Mouse (Mus musculus) intestine, embryonic 16.5 days (tissue): ENCODE measurements at regions not wholly inside any gene's neighbourhood (a gene's known extent, or its start where the extent isn't known, plus 50 kb on each side); places are given as distances from the start of the nearest gene placed in this dataset.
A peak's percentile ranks its signal among the peaks of the same experiment; 100 is the strongest.

Experiments used
- ATAC-seq: fragments of 200-750 bp; cut with Nextera tagmentation; 2 replicates; pipeline ENCODE4 v1.8.0; 2017; ENCODE audit warnings: moderate TSS enrichment, moderate library complexity
- H3K27ac ChIP-seq: fragments of 300-500 bp; sonication (generic); 2 replicates; pipeline ENCODE4 v1.5.1; 2014; ENCODE audit warnings: mild to moderate bottlenecking, low read length
- H3K27me3 ChIP-seq: fragments of 300-500 bp; sonication (generic); replicated peaks from 2 replicates; pipeline ENCODE4 v1.6.1; 2014; ENCODE audit warnings: low read length, control low read depth, mixed read lengths; ENCODE audit not compliant: control insufficient read depth, insufficient read depth
- H3K36me3 ChIP-seq: fragments of 300-500 bp; sonication (generic); 2 replicates; pipeline ENCODE4 v1.6.1; 2014; ENCODE audit warnings: low read length, control low read depth; ENCODE audit not compliant: control insufficient read depth, insufficient read depth
- H3K4me1 ChIP-seq: fragments of 300-500 bp; sonication (generic); 2 replicates; pipeline ENCODE4 v1.6.1; 2014; ENCODE audit warnings: low read length, control low read depth, mixed read lengths; ENCODE audit not compliant: control insufficient read depth, insufficient read depth
- H3K4me2 ChIP-seq: fragments of 300-500 bp; sonication (generic); 2 replicates; pipeline ENCODE4 v1.6.1; 2014; ENCODE audit warnings: low read depth, low read length, control low read depth
- H3K4me3 ChIP-seq: fragments of 300-500 bp; sonication (generic); 2 replicates; pipeline ENCODE4 v1.5.1; 2014; ENCODE audit warnings: mild to moderate bottlenecking, low read length
- H3K9ac ChIP-seq: fragments of 300-500 bp; sonication (generic); 2 replicates; pipeline ENCODE4 v1.6.1; 2014; ENCODE audit warnings: low read depth, low read length
- H3K9me3 ChIP-seq: fragments of 300-500 bp; sonication (generic); 2 replicates; pipeline ENCODE4 v1.6.1; 2016; ENCODE audit warnings: low read length, control low read depth; ENCODE audit not compliant: control insufficient read depth
- WGBS: fragments of 180-500 bp; shearing (Covaris S2); extraction: QIAGEN DNeasy Blood & Tissue Kit; methylation state at CpG from one replicate; pipeline ENCODE4 v1.1.7; 2014; 5-methylcytosine and 5-hydroxymethylcytosine counted together

DNA sequence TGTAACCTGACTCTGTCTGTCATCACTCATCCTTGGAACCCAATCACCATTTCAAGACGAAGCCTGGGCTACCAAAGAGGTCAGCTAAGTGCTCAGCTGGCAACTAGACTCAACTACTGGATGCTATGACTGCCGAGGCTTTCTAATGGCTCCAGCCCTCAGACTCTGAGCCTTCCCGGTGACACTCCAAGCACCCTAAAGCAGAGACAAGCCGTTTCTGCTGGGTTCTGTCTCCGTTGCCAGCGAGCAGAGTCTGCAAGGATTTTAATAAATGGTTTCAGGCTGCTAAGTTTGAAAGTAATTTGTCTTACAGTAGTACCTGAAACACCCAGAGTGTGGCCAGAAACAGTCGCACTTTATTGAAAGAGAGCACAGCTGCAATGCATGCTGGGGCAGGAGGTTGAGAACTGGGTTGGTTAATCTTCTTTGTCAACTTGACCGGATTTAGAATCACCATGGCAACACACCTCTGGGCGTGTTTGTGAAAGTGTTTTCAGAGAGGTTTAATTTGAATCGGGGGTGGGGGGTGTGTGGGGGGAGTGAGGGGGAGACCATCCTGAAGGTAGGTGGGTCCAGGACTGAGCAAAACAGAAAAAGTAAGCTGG lies 298.8 kb downstream of the H2al1j start:
- no peak overlapping the region for H3K4me3 ChIP-seq
- no peaks in the 10 kb centered on the region for H3K9me3 ChIP-seq
- WGBS, result 58% methylated on average over 10 of the region's 10 CpGs
- no peak overlapping the region for H3K9ac ChIP-seq
- ATAC-seq, result no peak
- H3K27ac ChIP-seq, result no peak overlapping the region
- no peak overlapping the region for H3K4me2 ChIP-seq
- no peaks in the 10 kb centered on the region for H3K36me3 ChIP-seq
- no peaks in the 10 kb centered on the region for H3K27me3 ChIP-seq
- no peaks in the 10 kb centered on the region for H3K4me1 ChIP-seq

DNA sequence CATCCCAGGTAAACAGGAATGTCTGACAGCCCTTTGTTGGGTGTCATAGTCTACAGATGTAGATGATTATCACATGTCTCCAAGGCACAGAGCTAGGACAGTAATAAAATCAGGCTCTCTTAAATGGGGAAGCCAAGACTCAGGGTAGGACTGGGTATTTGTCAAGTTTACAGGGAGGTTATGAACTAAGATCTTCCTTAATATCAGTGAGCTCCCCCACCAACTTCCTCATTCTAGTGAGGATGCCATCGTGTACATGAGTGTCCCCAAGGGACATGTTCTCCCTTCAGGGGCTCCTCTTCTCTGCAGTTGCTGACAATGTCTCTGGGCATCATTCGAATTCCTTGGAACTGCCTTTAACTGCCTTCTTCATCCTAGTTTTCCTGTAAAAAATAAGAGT lies 301.7 kb downstream of the H2al1j start:
- 81% methylated on average over 2 of the region's 2 CpGs for WGBS
- peaks cover 5% of the 10 kb centered on the region; the same call in 1 of the 2 replicates for H3K27me3 ChIP-seq
- H3K9me3 ChIP-seq, result no peaks in the 10 kb centered on the region
- H3K27ac ChIP-seq, result no peak overlapping the region
- no peaks in the 10 kb centered on the region for H3K36me3 ChIP-seq
- H3K9ac ChIP-seq, result no peak overlapping the region
- H3K4me3 ChIP-seq, result no peak overlapping the region
- H3K4me2 ChIP-seq, result no peak overlapping the region
- no peak for ATAC-seq
- no peaks in the 10 kb centered on the region for H3K4me1 ChIP-seq

DNA sequence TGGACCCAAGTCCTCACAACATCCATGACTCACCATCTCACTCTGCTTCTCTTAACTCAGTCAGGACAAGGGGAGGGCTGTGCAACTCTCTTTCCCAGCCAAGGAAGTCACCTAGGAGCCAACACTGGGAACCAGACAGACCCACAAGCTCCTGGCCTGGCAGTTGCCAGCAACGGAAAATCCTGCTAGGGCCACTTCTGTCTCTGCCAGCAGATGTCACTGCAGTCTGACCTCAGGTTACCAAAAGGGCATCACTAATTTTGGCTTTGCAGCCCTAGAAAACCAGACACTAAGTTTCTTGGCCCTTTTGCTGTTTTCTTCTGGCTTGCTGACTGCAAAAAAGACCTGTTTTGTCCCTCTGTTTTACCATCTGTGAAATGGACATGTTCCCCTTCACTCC lies 302.3 kb downstream of the H2al1j start:
- no peak for ATAC-seq
- 35% methylated on average over 1 of the region's 1 CpGs for WGBS

DNA sequence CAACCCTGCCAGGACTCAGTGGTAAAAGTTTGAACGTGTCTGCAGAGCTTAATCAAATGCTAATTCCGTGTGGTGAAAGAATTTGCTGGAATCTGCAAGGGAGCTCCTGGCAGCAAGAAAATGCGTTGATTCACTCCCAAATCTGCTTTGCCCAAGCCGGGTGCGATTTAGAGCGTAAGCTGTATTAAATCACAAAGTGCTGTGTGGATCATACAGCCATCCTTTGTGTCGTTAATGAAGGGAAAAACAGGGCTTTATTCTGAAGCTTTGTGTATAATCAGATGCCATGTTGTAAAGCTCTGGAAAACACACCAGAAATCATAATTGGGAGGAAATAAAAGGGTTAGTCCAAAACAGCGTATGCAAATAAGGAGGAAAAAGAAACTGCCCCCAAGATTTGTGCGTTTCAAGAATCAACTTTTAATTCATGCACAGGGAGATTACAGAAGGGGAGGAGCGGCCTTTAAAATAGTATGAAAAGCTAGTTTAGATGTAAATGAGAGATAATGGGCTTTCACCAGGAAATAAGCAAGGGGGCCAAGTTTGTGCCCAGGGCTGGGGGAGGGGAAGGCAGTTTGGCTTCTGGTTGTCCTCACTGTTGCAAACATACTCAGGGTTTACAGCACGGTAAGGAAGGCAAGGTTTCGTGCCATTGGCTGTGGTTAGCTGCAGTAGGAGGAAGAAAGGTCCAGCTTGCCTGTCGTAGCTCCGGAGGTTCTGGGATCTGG lies 303.7 kb downstream of the H2al1j start:
- Histone ChIP-seq H3K27ac (no peak overlapping the region), H3K27me3 (peaks cover 5% of the 10 kb centered on the region; the same call in 1 of the 2 replicates), H3K36me3 (no peaks in the 10 kb centered on the region), H3K4me3 (peak overlapping the region; percentile 23), H3K9ac (peak overlapping the region; percentile 29; the same call in 1 of the 2 replicates), H3K4me2 (peak overlapping the region; percentile 35), H3K4me1 (no peaks in the 10 kb centered on the region), H3K9me3 (no peaks in the 10 kb centered on the region)
- WGBS, result 28% methylated on average over 14 of the region's 14 CpGs
- no peak for ATAC-seq

More for the DNA sequence above, 302.3 kb downstream of the H2al1j start:
- Histone ChIP-seq H3K9ac (no peak overlapping the region), H3K27me3 (peaks cover 5% of the 10 kb centered on the region; the same call in 1 of the 2 replicates), H3K4me2 (no peak overlapping the region), H3K27ac (no peak overlapping the region), H3K9me3 (no peaks in the 10 kb centered on the region), H3K4me1 (no peaks in the 10 kb centered on the region), H3K36me3 (no peaks in the 10 kb centered on the region), H3K4me3 (no peak overlapping the region)

DNA sequence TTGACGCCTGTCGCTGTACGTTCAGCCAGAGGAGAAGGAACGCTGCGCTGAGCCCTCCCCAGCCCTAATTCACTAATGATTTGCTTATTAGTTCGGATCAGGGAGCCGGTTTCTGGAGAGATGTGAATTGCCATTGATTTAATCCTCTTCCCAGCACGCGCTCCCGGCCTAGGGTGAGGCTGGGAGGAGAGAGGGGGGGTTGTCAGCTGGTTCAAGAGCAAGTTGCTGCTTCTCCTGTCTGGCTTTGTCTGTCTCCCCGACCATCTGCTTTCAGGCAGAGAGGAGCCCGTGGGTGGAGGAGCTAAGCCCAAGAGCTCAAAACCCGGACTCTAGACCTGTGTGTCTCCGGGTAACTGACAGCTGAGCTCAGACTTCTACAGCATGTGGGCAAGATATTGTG lies 304.4 kb downstream of the H2al1j start:
- H3K36me3 ChIP-seq, result no peaks in the 10 kb centered on the region
- H3K4me2 ChIP-seq, result peak overlapping the region; percentile 35
- H3K4me1 ChIP-seq, result no peaks in the 10 kb centered on the region
- no peaks in the 10 kb centered on the region for H3K9me3 ChIP-seq
- 19% methylated on average over 14 of the region's 14 CpGs for WGBS
- no peak for ATAC-seq
- no peak overlapping the region for H3K27ac ChIP-seq
- peaks cover 5% of the 10 kb centered on the region; the same call in 1 of the 2 replicates for H3K27me3 ChIP-seq
- peak overlapping the region; percentile 29; the same call in 1 of the 2 replicates for H3K9ac ChIP-seq
- peak overlapping the region; percentile 23 for H3K4me3 ChIP-seq

DNA sequence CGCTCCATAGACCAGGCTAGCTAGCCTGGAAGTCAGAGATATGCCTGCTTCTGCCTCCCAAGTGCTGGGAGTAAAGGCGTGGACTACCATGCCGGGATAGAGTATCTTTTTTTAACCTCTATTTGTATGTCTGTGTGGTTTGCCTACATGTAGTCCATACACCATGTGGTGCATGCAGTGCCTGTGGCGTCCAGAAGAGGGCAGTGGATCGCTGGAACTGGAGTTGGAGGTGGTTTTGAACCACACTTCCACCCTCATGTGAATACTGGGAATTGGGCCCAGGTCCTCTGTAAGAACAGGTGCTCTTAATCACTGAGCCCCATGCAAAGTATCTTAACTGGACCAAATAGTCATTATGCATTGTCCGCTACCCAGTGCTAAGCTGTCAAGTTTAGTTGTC lies 306.2 kb downstream of the H2al1j start:
- Histone ChIP-seq H3K9ac (no peak overlapping the region), H3K36me3 (no peaks in the 10 kb centered on the region), H3K4me3 (no peak overlapping the region), H3K27me3 (peaks cover 5% of the 10 kb centered on the region; the same call in 1 of the 2 replicates), H3K4me1 (no peaks in the 10 kb centered on the region), H3K4me2 (no peak overlapping the region), H3K27ac (no peak overlapping the region), H3K9me3 (no peaks in the 10 kb centered on the region)
- ATAC-seq, result no peak
- WGBS, result 64% methylated on average over 6 of the region's 6 CpGs

DNA sequence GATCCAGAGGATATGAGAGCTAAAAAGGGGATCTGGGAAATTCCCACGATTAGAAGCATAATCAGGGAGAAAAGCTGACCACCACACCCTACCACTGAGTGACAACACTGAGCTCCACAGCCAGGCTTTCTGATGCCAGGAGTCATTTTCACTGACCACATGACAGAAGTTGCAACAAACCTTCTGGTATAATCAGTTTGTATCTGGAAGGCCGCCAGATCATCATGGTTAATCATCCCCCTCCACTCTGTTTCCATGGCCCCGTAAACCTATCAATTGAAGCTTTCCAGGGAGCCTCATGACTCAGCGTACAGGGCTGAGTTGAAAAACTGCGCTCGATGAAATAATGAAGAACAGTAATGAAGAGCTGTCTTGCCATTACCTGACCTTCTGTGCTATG lies 316.9 kb downstream of the H2al1j start:
- ATAC-seq, result peak; percentile 38; the same call in 1 of the 2 replicates
- 61% methylated on average over 6 of the region's 6 CpGs for WGBS
- H3K27ac ChIP-seq, result no peak overlapping the region
- H3K27me3 ChIP-seq, result 0 out of 2 replicates have a peak, but pooled peaks cover 3% of the 10 kb centered on the region
- no peak overlapping the region for H3K4me2 ChIP-seq
- H3K36me3 ChIP-seq, result no peaks in the 10 kb centered on the region
- no peaks in the 10 kb centered on the region for H3K4me1 ChIP-seq
- no peak overlapping the region for H3K9ac ChIP-seq
- no peaks in the 10 kb centered on the region for H3K9me3 ChIP-seq
- no peak overlapping the region for H3K4me3 ChIP-seq

DNA sequence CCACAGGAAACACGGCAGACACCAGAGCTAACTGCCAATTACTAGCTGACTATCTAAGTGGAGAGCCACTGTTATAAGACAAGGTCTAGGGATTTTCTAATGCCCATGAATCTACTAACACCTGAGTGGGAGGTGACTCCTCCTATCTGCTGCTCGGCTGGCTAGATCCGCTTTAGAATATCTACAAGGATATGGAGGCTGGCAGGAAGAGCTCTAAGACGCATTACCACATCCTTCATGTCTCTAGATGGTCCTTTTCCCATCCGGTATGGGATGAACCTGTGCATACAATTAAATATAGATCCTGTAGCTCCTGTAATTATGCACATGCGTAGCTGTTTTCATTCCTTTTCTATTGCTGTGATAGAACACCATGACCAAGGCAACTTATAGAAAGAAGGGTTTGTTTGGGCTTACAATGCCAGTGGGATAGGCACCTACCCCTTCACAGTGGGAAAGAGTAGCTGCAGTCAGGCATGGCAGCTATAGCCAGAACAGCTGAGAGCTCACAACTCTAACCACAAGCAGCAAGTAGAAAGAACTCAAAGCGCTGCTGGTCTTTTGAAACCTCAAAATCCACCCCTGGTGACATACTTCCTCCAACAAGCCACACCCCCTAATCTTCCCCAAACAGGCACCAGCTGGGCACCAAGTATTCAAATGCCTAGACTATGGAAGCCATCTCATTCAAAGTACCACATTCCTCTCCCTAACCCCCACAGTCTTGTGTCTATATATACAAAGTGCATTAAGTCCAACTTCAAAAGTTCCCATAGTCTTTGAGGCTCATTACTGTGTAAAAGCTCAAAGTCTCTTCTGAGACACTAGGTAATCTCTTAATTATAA lies 319.3 kb downstream of the H2al1j start:
- Histone ChIP-seq H3K9ac (no peak overlapping the region), H3K4me2 (no peak overlapping the region), H3K36me3 (no peaks in the 10 kb centered on the region), H3K4me3 (no peak overlapping the region), H3K4me1 (no peaks in the 10 kb centered on the region), H3K27ac (peak overlapping the region; percentile 61), H3K27me3 (0 out of 2 replicates have a peak, but pooled peaks cover 3% of the 10 kb centered on the region), H3K9me3 (no peaks in the 10 kb centered on the region)
- peak; percentile 86; the same call in 1 of the 2 replicates for ATAC-seq
- 78% methylated on average over 7 of the region's 7 CpGs for WGBS

DNA sequence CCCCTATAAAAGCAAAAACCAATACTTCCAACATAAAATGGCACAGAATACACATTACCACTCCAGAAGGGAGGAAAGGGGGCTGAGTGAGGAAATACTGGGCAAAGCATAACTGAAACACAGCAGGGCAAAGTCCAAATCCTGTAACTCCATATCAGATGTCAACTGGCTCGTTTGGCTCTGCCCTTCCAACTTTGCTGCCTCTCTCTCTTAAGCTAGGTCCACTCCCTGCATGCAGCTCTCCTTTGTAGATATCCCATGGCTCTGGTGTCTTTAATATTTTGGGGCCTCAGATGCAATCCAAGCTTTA lies 319.9 kb downstream of the H2al1j start:
- no peak overlapping the region for H3K9ac ChIP-seq
- ATAC-seq, result peak; percentile 95
- 40% methylated on average over 1 of the region's 1 CpGs for WGBS
- no peaks in the 10 kb centered on the region for H3K4me1 ChIP-seq
- 0 out of 2 replicates have a peak overlapping the region, but pooled peaks have one; percentile 7 for H3K27ac ChIP-seq
- no peaks in the 10 kb centered on the region for H3K9me3 ChIP-seq
- H3K4me2 ChIP-seq, result no peak overlapping the region
- H3K36me3 ChIP-seq, result no peaks in the 10 kb centered on the region
- 0 out of 2 replicates have a peak, but pooled peaks cover 3% of the 10 kb centered on the region for H3K27me3 ChIP-seq
- no peak overlapping the region for H3K4me3 ChIP-seq
